Mouse (Mus musculus) ovary, postnatal 14 days (tissue): ENCODE data around the gene Catip.

ENCODE experiments used
- DNase-seq: peaks from one replicate; pipeline ENCODE4 v3.0.0; 2022; ENCODE audit warnings: low spot score

Gene Catip

GRCm38 (mm10) chr1:74343161-74343560, 18.7 kb upstream of the Catip start:
- no peak for DNase-seq

- no peak for DNase-seq
Observed at GRCm38 (mm10) chr1:74344163-74344916, 17.6 kb upstream of the Catip start.

- no peak for DNase-seq
Observed at GRCm38 (mm10) chr1:74351185-74351769, 10.6 kb upstream of the Catip start.

- DNase-seq = no peak
Observed at GRCm38 (mm10) chr1:74352532-74353096, 9.3 kb upstream of the Catip start.

- no peak for DNase-seq
Observed at GRCm38 (mm10) chr1:74353453-74354229, 8.3 kb upstream of the Catip start.

GRCm38 (mm10) chr1:74357531-74357930, 4.4 kb upstream of the Catip start:
- no peak for DNase-seq

- no peak for DNase-seq
Observed at GRCm38 (mm10) chr1:74359952-74360517, 1.9 kb upstream of the Catip start.

- DNase-seq = no peak
Observed at GRCm38 (mm10) chr1:74362325-74363229, 669 bp downstream of the Catip start.

GRCm38 (mm10) chr1:74363437-74363836, 1.5 kb downstream of the Catip start:
- no peak for DNase-seq

- no peak for DNase-seq
Observed at GRCm38 (mm10) chr1:74364270-74364669, 2.4 kb downstream of the Catip start.

GRCm38 (mm10) chr1:74367886-74368645, 6.2 kb downstream of the Catip start:
- DNase-seq = peak; percentile 41

- no peak for DNase-seq
Observed at GRCm38 (mm10) chr1:74370040-74370439, 8.1 kb downstream of the Catip start.

GRCm38 (mm10) chr1:74373372-74373771, 11.5 kb downstream of the Catip start:
- no peak for DNase-seq

- no peak for DNase-seq
Observed at GRCm38 (mm10) chr1:74374980-74375379, 13.1 kb downstream of the Catip start, which contains the start of gene Slc11a1. Gene Slc11a1, plus strand, starts transcription at chr1:74375195.

GRCm38 (mm10) chr1:74375561-74375960, 13.7 kb downstream of the Catip start:
- DNase-seq = no peak

GRCm38 (mm10) chr1:74376396-74376795, 14.5 kb downstream of the Catip start:
- DNase-seq = no peak

GRCm38 (mm10) chr1:74379058-74379504, 17.2 kb downstream of the Catip start:
- no peak for DNase-seq

- no peak for DNase-seq
Observed at GRCm38 (mm10) chr1:74380484-74380883, 18.6 kb downstream of the Catip start.

GRCm38 (mm10) chr1:74381588-74382021, 19.7 kb downstream of the Catip start:
- no peak for DNase-seq

- no peak for DNase-seq
Observed at GRCm38 (mm10) chr1:74383385-74383784, 21.5 kb downstream of the Catip start.
